Comparison of ENCODE assay signal across 21 mouse cellular contexts in genomic region chr8:109013577-109013976, GRCm38 (mm10).
"Had no signal": no experiment of that assay in that cellular context is flagged by ENCODE, and none has a peak within 500 bp of the region (broad histone marks: within the 10 kb centered on the region; RNA-seq: fewer than 3 reads in every experiment).

No protein-coding gene starts in this region.

- H3K4me3 ChIP-seq: left cerebral cortex, adult 2 months; limb, embryonic 12.5 days; limb, embryonic 15.5 days; lung, embryonic 15.5 days; megakaryocyte, embryonic 14.5 days; midbrain, embryonic 10.5 days; neural tube, embryonic 12.5 days; neural tube, embryonic 15.5 days had no signal

- H3K4me2 ChIP-seq: limb, embryonic 12.5 days; limb, embryonic 15.5 days; lung, embryonic 15.5 days; neural tube, embryonic 15.5 days had no signal

- H3K27ac ChIP-seq: left cerebral cortex, adult 2 months; limb, embryonic 12.5 days; limb, embryonic 15.5 days; lung, embryonic 15.5 days; neural tube, embryonic 12.5 days; stomach, postnatal 0 days had no signal

- H3K9ac ChIP-seq: limb, embryonic 12.5 days; limb, embryonic 15.5 days; lung, embryonic 15.5 days; neural tube, embryonic 12.5 days; neural tube, embryonic 15.5 days had no signal

- H3K27me3 ChIP-seq: limb, embryonic 12.5 days; limb, embryonic 15.5 days; lung, embryonic 15.5 days; megakaryocyte, embryonic 14.5 days; neural tube, embryonic 12.5 days; neural tube, embryonic 15.5 days had no signal

- H3K36me3 ChIP-seq: limb, embryonic 12.5 days; limb, embryonic 15.5 days; lung, embryonic 15.5 days; midbrain, embryonic 10.5 days; neural tube, embryonic 12.5 days; neural tube, embryonic 15.5 days had no signal

- DNase-seq: kidney, adult 18-20 months; kidney, adult 9 months; kidney, postnatal 36 days; layer of hippocampus, postnatal 36 days; lung, adult 18-20 months; lung, postnatal 10 days; lung, postnatal 36 days; midbrain, embryonic 14.5 days; right cerebral cortex, adult 18-20 months; right cerebral cortex, postnatal 14 days; right cerebral cortex, postnatal 4 days; thymus, postnatal 25 days had no signal

- H3K9me3 ChIP-seq: limb, embryonic 12.5 days; limb, embryonic 15.5 days; lung, embryonic 15.5 days; megakaryocyte, embryonic 14.5 days; midbrain, embryonic 10.5 days; neural tube, embryonic 12.5 days; neural tube, embryonic 15.5 days had no signal

- H3K4me1 ChIP-seq: lung, embryonic 15.5 days; megakaryocyte, embryonic 14.5 days had no signal
